Mouse (Mus musculus): ENCODE measurements around the gene Siah3.

- no peak for TF ChIP-seq POLR2A (IDR thresholded peaks at IDR 0.05; ENCODE audit: borderline replicate concordance, control insufficient read depth, low read depth, low read length)
- no peak for TF ChIP-seq CTCF (IDR thresholded peaks at IDR 0.05; ENCODE audit: control insufficient read depth, insufficient read depth, low read length)
Observed at GRCm38 (mm10) chr14:75519668-75520067, 63.9 kb downstream of the Siah3 start.
